Mouse (Mus musculus) midbrain, embryonic 14.5 days (tissue): ENCODE data around the gene Rps19bp1. TPM values are rescaled to one million over a fixed set of nuclear protein-coding genes. Genes with fewer than 3 reads are reported as not detected.
A peak's percentile ranks its signal among the peaks of the same experiment; 100 is the strongest.

Source experiments
- ATAC-seq: fragments of 200-750 bp; cut with Nextera tagmentation; 2 replicates; pipeline ENCODE4 v1.8.0; 2017; ENCODE audit warnings: moderate number of reproducible peaks, moderate library complexity; ENCODE audit not compliant: low FRiP score, low TSS enrichment
- DNase-seq: peaks from one replicate; pipeline ENCODE4 v3.0.0-alpha.2; 2015
- H3K27ac ChIP-seq: fragments of 300-500 bp; sonication (generic); replicated peaks from 2 replicates; pipeline ENCODE4 v1.5.1; 2014; ENCODE audit warnings: mild to moderate bottlenecking, low read depth, low read length, moderate library complexity
- H3K27me3 ChIP-seq: fragments of 300-500 bp; sonication (generic); 2 replicates; pipeline ENCODE4 v1.6.1; 2014; ENCODE audit warnings: low read length, control low read depth, mixed read lengths; ENCODE audit not compliant: control insufficient read depth, insufficient read depth
- H3K36me3 ChIP-seq: fragments of 300-500 bp; sonication (generic); 2 replicates; pipeline ENCODE4 v1.6.1; 2014; ENCODE audit warnings: low read length, control low read depth; ENCODE audit not compliant: control insufficient read depth, insufficient read depth
- H3K4me1 ChIP-seq: fragments of 300-500 bp; sonication (generic); 2 replicates; pipeline ENCODE4 v1.6.1; 2014; ENCODE audit warnings: mild to moderate bottlenecking, antibody characterized with exemption, low read length, control low read depth; ENCODE audit not compliant: control insufficient read depth, insufficient read depth
- H3K4me2 ChIP-seq: fragments of 300-500 bp; sonication (generic); 2 replicates; pipeline ENCODE4 v1.6.1; 2014; ENCODE audit warnings: mild to moderate bottlenecking, low read length, moderate library complexity
- H3K4me3 ChIP-seq: fragments of 300-500 bp; sonication (generic); replicated peaks from 2 replicates; pipeline ENCODE4 v1.5.1; 2014; ENCODE audit warnings: low read depth, low read length
- H3K9ac ChIP-seq: fragments of 300-500 bp; sonication (generic); replicated peaks from 2 replicates; pipeline ENCODE4 v1.6.1; 2014; ENCODE audit warnings: mild to moderate bottlenecking, low read length, moderate library complexity
- H3K9me3 ChIP-seq: fragments of 300-500 bp; sonication (generic); 2 replicates; pipeline ENCODE4 v1.6.1; 2016; ENCODE audit warnings: low read length, control low read depth, mixed read lengths; ENCODE audit not compliant: control insufficient read depth
- WGBS: fragments of 180-500 bp; shearing (Covaris S2); extraction: QIAGEN DNeasy Blood & Tissue Kit; methylation state at CpG from one replicate; pipeline ENCODE4 v1.1.7; 2014; 5-methylcytosine and 5-hydroxymethylcytosine counted together
- polyA plus RNA-seq: library from polyadenylated mRNA; unstranded; fragments of >200 nt; fragmentation: Nextera tagmentation; extraction: Ambion mirVana; gene quantifications from 2 replicates; pipeline ENCODE4 v1.2.1, GENCODE M21; 2014

The Rps19bp1 gene
- polyA plus RNA-seq, 1 experiment from 2014 or later = 73.9 TPM

DNA sequence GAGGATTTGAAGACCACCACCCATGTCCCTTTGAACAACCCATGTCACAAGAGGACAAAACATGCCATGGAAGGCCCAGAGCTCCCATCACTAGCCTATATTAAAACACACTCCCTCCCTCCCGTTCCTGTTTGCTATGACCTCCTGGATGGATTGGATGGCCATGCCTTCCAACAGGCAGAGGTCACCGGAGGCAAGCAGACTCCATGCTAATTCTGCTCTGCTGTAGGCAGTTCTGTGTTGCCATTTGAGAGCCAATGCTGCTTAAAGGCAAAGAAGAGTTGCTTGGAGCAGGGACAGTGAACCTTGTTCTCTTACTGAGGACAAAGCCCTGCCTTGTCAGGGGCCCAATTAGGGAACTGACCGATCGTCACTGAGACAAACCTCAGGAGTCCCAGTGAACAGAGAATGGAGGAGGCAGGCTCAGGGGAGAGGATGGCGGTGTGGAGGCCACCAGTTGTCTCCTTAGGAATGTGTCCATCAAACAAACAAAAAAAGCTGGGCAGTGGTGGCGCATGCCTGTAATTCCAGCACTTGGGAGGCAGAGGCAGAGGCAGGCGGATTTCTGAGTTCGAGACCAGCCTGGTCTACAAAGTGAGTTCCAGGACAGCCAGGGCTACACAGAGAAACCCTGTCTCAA is 4.6 kb downstream of the Rps19bp1 start:
- no peak overlapping the region for H3K9ac ChIP-seq
- no peak overlapping the region for H3K4me3 ChIP-seq
- H3K36me3 ChIP-seq = peaks cover 49% of the 10 kb centered on the region
- H3K4me1 ChIP-seq = peaks cover 22% of the 10 kb centered on the region
- no peaks in the 10 kb centered on the region for H3K27me3 ChIP-seq
- DNase-seq (no peak), ATAC-seq (no peak)
- H3K27ac ChIP-seq = no peak overlapping the region
- no peak overlapping the region for H3K4me2 ChIP-seq
- 79% methylated on average over 8 of the region's 8 CpGs for WGBS
- H3K9me3 ChIP-seq = no peaks in the 10 kb centered on the region

GRCm38 (mm10) chr15:80258240-80259170 is 5.6 kb downstream of the Rps19bp1 start:
- no peak for ATAC-seq
- Histone ChIP-seq H3K9ac (no peak overlapping the region; the same call in 1 of the 2 replicates), H3K9me3 (no peaks in the 10 kb centered on the region), H3K36me3 (peaks cover 49% of the 10 kb centered on the region), H3K27me3 (no peaks in the 10 kb centered on the region), H3K4me2 (no peak overlapping the region), H3K4me3 (0 out of 2 replicates have a peak overlapping the region, but pooled peaks have one; percentile 8), H3K4me1 (peaks cover 29% of the 10 kb centered on the region), H3K27ac (no peak overlapping the region; the same call in 1 of the 2 replicates)
- WGBS = 70% methylated on average over 11 of the region's 11 CpGs
- DNase-seq = no peak

GRCm38 (mm10) chr15:80257602-80258239 is 6.4 kb downstream of the Rps19bp1 start:
- H3K9me3 ChIP-seq = no peaks in the 10 kb centered on the region
- ATAC-seq (no peak), DNase-seq (no peak)
- no peaks in the 10 kb centered on the region for H3K27me3 ChIP-seq
- peaks cover 49% of the 10 kb centered on the region for H3K36me3 ChIP-seq
- peak overlapping the region; percentile 98 for H3K4me2 ChIP-seq
- peaks cover 22% of the 10 kb centered on the region for H3K4me1 ChIP-seq
- no peak overlapping the region; the same call in 1 of the 2 replicates for H3K9ac ChIP-seq
- peak overlapping the region; percentile 21; the same call in 1 of the 2 replicates for H3K27ac ChIP-seq
- peak overlapping the region; percentile 100 for H3K4me3 ChIP-seq
- WGBS = 29% methylated on average over 4 of the region's 4 CpGs

- 63% methylated on average over 12 of the region's 12 CpGs for WGBS
- H3K27ac ChIP-seq = peak overlapping the region; percentile 100; the same call in 1 of the 2 replicates
- H3K4me2 ChIP-seq = peak overlapping the region; percentile 98
- H3K9ac ChIP-seq = peak overlapping the region; percentile 100
- H3K27me3 ChIP-seq = no peaks in the 10 kb centered on the region
- H3K36me3 ChIP-seq = peaks cover 52% of the 10 kb centered on the region
- H3K4me1 ChIP-seq = peaks cover 21% of the 10 kb centered on the region
- H3K9me3 ChIP-seq = no peaks in the 10 kb centered on the region
- ATAC-seq (no peak), DNase-seq (no peak)
- peak overlapping the region; percentile 100 for H3K4me3 ChIP-seq
These were observed 7.2 kb downstream of the Rps19bp1 start for GRCm38 (mm10) chr15:80256656-80257601.

DNA sequence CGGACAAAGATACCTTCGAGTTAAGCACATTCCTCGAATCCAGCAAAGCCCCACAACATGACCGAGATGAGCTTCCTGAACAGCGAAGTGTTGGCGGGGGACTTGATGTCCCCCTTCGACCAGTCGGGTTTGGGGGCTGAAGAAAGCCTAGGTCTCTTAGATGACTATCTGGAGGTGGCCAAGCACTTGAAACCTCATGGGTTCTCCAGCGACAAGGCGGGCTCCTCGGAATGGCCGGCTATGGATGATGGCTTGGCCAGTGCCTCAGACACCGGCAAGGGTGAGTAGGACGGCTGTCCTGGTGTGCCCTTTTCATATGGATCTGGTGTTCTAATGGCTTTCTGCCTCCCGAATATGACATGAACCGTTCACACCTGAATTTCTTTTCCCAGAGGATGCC is 7.9 kb downstream of the Rps19bp1 start:
- 8% methylated on average over 16 of the region's 16 CpGs for WGBS
- peaks cover 59% of the 10 kb centered on the region for H3K36me3 ChIP-seq
- no peak for DNase-seq

DNA sequence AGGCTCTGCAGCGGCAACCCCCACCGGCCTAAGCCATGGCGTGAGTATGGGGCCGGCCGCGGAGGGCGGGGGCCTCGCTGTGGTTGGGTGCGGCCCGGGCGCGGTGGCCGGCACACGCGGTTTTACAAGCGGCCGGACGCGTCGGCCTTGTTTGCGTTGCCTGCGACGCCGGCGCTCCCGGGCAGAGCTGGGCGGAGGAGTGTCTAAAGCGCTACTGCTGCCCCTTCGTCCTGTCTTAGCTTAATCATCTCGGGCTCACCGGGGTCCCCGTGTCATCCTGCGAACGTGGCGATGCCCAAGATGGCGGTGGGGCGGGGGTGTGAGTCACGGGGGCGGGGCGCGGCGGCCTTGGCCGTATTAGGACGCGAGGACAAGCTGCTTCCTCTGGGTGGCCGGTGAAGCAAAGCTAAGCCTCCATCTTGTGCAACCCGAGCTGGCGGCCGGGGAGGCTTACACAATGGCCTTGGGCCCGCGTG is 8.4 kb downstream of the Rps19bp1 start:
- Histone ChIP-seq H3K4me2 (peak overlapping the region; percentile 98), H3K27me3 (no peaks in the 10 kb centered on the region), H3K9me3 (no peaks in the 10 kb centered on the region), H3K4me1 (peaks cover 21% of the 10 kb centered on the region), H3K9ac (peak overlapping the region; percentile 100), H3K27ac (peak overlapping the region; percentile 100), H3K36me3 (peaks cover 60% of the 10 kb centered on the region), H3K4me3 (peak overlapping the region; percentile 100)
- WGBS = under 1% methylated on average over 44 of the region's 51 CpGs
- DNase-seq (peak; percentile 84), ATAC-seq (peak; percentile 11)

More for the DNA sequence above, 7.9 kb downstream of the Rps19bp1 start:
- no peak for ATAC-seq
- peak overlapping the region; percentile 100 for H3K9ac ChIP-seq
- peaks cover 21% of the 10 kb centered on the region for H3K4me1 ChIP-seq
- peak overlapping the region; percentile 98 for H3K4me2 ChIP-seq
- peak overlapping the region; percentile 100 for H3K27ac ChIP-seq
- H3K4me3 ChIP-seq = peak overlapping the region; percentile 100
- no peaks in the 10 kb centered on the region for H3K9me3 ChIP-seq
- H3K27me3 ChIP-seq = no peaks in the 10 kb centered on the region

- H3K27ac ChIP-seq = peak within 1 kb of the TSS; percentile 100
- peak within 1 kb of the TSS; percentile 100 for H3K9ac ChIP-seq
- peak within 1 kb of the TSS; percentile 98 for H3K4me2 ChIP-seq
- under 1% methylated on average over 62 of the region's 62 CpGs for WGBS
- DNase-seq = peak; percentile 100
- no peaks in the 10 kb centered on the region for H3K27me3 ChIP-seq
- ATAC-seq = peak; percentile 97
- H3K4me1 ChIP-seq = peaks cover 21% of the 10 kb centered on the region
- peak within 1 kb of the TSS; percentile 100 for H3K4me3 ChIP-seq
- H3K9me3 ChIP-seq = no peaks in the 10 kb centered on the region
- H3K36me3 ChIP-seq = peaks cover 60% of the 10 kb centered on the region
These were observed 9.1 kb downstream of the Rps19bp1 start, which contains the start of gene Atf4 for GRCm38 (mm10) chr15:80254847-80255645. TSS of gene Atf4 (plus strand) at chr15:80255184.
